Mouse (Mus musculus) intestine, postnatal 0 days (tissue): Measurements from ENCODE around the gene Acer3. TPM values are rescaled to one million over a fixed set of nuclear protein-coding genes. Genes with fewer than 3 reads are reported as not detected.

ENCODE experiments used
- ATAC-seq: fragments of 200-750 bp; cut with Nextera tagmentation; 2 replicates; pipeline ENCODE4 v1.8.0; 2017; ENCODE audit warnings: mild to moderate bottlenecking, moderate TSS enrichment, moderate library complexity
- H3K27ac ChIP-seq: fragments of 300-500 bp; sonication (generic); 2 replicates; pipeline ENCODE4 v1.5.1; 2014; ENCODE audit warnings: mild to moderate bottlenecking, low read depth, low read length, moderate library complexity
- H3K27me3 ChIP-seq: fragments of 300-500 bp; sonication (generic); replicated peaks from 2 replicates; pipeline ENCODE4 v1.6.1; 2014; ENCODE audit warnings: low read length, mixed read lengths; ENCODE audit not compliant: control insufficient read depth, insufficient read depth
- H3K36me3 ChIP-seq: fragments of 300-500 bp; sonication (generic); 2 replicates; pipeline ENCODE4 v1.6.1; 2014; ENCODE audit warnings: mild to moderate bottlenecking, moderate library complexity; ENCODE audit not compliant: control insufficient read depth, insufficient read depth
- H3K4me1 ChIP-seq: fragments of 300-500 bp; sonication (generic); replicated peaks from 2 replicates; pipeline ENCODE4 v1.6.1; 2014; ENCODE audit warnings: antibody characterized with exemption, low read length, mixed read lengths; ENCODE audit not compliant: control insufficient read depth, insufficient read depth
- H3K4me2 ChIP-seq: fragments of 300-500 bp; sonication (generic); replicated peaks from 2 replicates; pipeline ENCODE4 v1.6.1; 2014; ENCODE audit warnings: low read depth, mild to moderate bottlenecking, moderate library complexity
- H3K4me3 ChIP-seq: fragments of 300-500 bp; sonication (generic); 2 replicates; pipeline ENCODE4 v1.5.1; 2014; ENCODE audit warnings: low read depth, low read length
- H3K9ac ChIP-seq: fragments of 300-500 bp; sonication (generic); 2 replicates; pipeline ENCODE4 v1.6.1; 2014; ENCODE audit warnings: mild to moderate bottlenecking, low read depth, low read length
- H3K9me3 ChIP-seq: fragments of 300-500 bp; sonication (generic); 2 replicates; pipeline ENCODE4 v1.6.1; 2016; ENCODE audit warnings: mixed run types; ENCODE audit not compliant: control insufficient read depth
- CTCF ChIP-seq: sonication (generic); IDR thresholded peaks from 2 replicates; pipeline ENCODE4 v1.5.1; 2016; ENCODE audit warnings: low read depth, mild to moderate bottlenecking, control low read depth, antibody characterized with exemption, moderate library complexity
- WGBS: fragments of 180-500 bp; shearing (Covaris S2); extraction: QIAGEN DNeasy Blood & Tissue Kit; methylation state at CpG from one replicate; pipeline ENCODE4 v1.1.7; 2014; 5-methylcytosine and 5-hydroxymethylcytosine counted together
- polyA plus RNA-seq: library from polyadenylated mRNA; unstranded; fragments of >200 nt; fragmentation: Nextera tagmentation; extraction: Ambion mirVana; gene quantifications from 2 replicates; pipeline ENCODE4 v1.2.1, GENCODE M21; 2015

Acer3 gene
- polyA plus RNA-seq, 1 experiment from 2014 or later: 9.7 TPM

GRCm38 (mm10) chr7:98157636-98158332 is 163.2 kb downstream of the Acer3 start:
- H3K4me3 ChIP-seq: no peak overlapping the region
- H3K9ac ChIP-seq: no peak overlapping the region
- H3K4me1 ChIP-seq: no peaks in the 10 kb centered on the region; the same call in 1 of the 2 replicates
- H3K9me3 ChIP-seq: no peaks in the 10 kb centered on the region
- no peak for TF ChIP-seq CTCF
- no peaks in the 10 kb centered on the region for H3K27me3 ChIP-seq
- H3K36me3 ChIP-seq: no peaks in the 10 kb centered on the region
- H3K4me2 ChIP-seq: no peak overlapping the region
- H3K27ac ChIP-seq: no peak overlapping the region
- WGBS: 42% methylated on average over 5 of the region's 5 CpGs
- no peak for ATAC-seq

Other genes starting within 250 kb of the Acer3 start
- 24.0 and 25.0 TPM in 2 replicates for gene Myo7a, start 201.7 kb downstream of the Acer3 start, polyA plus RNA-seq
- 0.10 and 0.26 TPM in 2 replicates for gene Omp, start 175.7 kb downstream of the Acer3 start, polyA plus RNA-seq
- gene Capn5, start 142.9 kb downstream of the Acer3 start, polyA plus RNA-seq: 3.3 and 3.4 TPM in 2 replicates
- gene B3gnt6, start 121.7 kb downstream of the Acer3 start, polyA plus RNA-seq: 0.08 and 0.21 TPM in 2 replicates
- 3.2 and 3.6 TPM in 2 replicates for gene Tsku, start 40.1 kb upstream of the Acer3 start, polyA plus RNA-seq
- gene Gucy2d, start 119.2 kb upstream of the Acer3 start, polyA plus RNA-seq: 4.1 and 4.5 TPM in 2 replicates
- 6.3 and 6.9 TPM in 2 replicates for gene Lrrc32, start 168.1 kb upstream of the Acer3 start, polyA plus RNA-seq